Mouse (Mus musculus) lung, postnatal 0 days (tissue): ENCODE data around the gene Mad2l2.
A peak's percentile ranks its signal among the peaks of the same experiment; 100 is the strongest.

Experiments used
- CTCF ChIP-seq: IDR thresholded peaks from 2 replicates; pipeline ENCODE4 v1.5.1; 2016; ENCODE audit warnings: antibody characterized with exemption, mild to moderate bottlenecking
- EP300 ChIP-seq: IDR thresholded peaks from 2 replicates; pipeline ENCODE4 v1.6.1; 2016; ENCODE audit warnings: antibody characterized with exemption, mild to moderate bottlenecking, control low read depth

GRCm38 (mm10) chr4:148151267-148152168 lies 21.3 kb downstream of the Mad2l2 start, which contains the start of gene Fbxo6:
- TF ChIP-seq EP300 (no peak), CTCF (peak; percentile 85)
